Mouse (Mus musculus): ENCODE measurements around the gene Olfr70. TPM values are rescaled to one million over a fixed set of nuclear protein-coding genes. Genes with fewer than 3 reads are reported as not detected.

The Olfr70 gene
- polyA plus RNA-seq, 1 experiment from 2014 or later: not detected

Other genes starting within 250 kb of the Olfr70 start
- 2.0 and 3.8 TPM in 2 replicates for gene Cd72, start 246.2 kb downstream of the Olfr70 start, polyA plus RNA-seq (2016; fragmentation: Nextera tagmentation; extraction: Ambion mirVana)
- gene Sit1, start 217.1 kb downstream of the Olfr70 start, polyA plus RNA-seq (2016; fragmentation: Nextera tagmentation; extraction: Ambion mirVana): not detected in 2 replicates
- gene Ccdc107, start 207.9 kb downstream of the Olfr70 start, polyA plus RNA-seq (2016; fragmentation: Nextera tagmentation; extraction: Ambion mirVana): 50.8 and 51.4 TPM in 2 replicates
- gene Arhgef39, start 201.1 kb downstream of the Olfr70 start, polyA plus RNA-seq (2016; fragmentation: Nextera tagmentation; extraction: Ambion mirVana): 22.6 and 26.8 TPM in 2 replicates
- 1.3 and 1.5 TPM in 2 replicates for gene Car9, start 193.8 kb downstream of the Olfr70 start, polyA plus RNA-seq (2016; fragmentation: Nextera tagmentation; extraction: Ambion mirVana)
- gene Tpm2, start 177.0 kb downstream of the Olfr70 start, polyA plus RNA-seq (2016; fragmentation: Nextera tagmentation; extraction: Ambion mirVana): 59.3 and 105 TPM in 2 replicates
- 60.2 and 65.7 TPM in 2 replicates for gene Creb3, start 138.5 kb downstream of the Olfr70 start, polyA plus RNA-seq (2016; fragmentation: Nextera tagmentation; extraction: Ambion mirVana)
- gene Tln1, start 138.1 kb downstream of the Olfr70 start, polyA plus RNA-seq (2016; fragmentation: Nextera tagmentation; extraction: Ambion mirVana): 70.5 and 71.7 TPM in 2 replicates
- 40.6 and 43.3 TPM in 2 replicates for gene Rgp1, start 122.1 kb downstream of the Olfr70 start, polyA plus RNA-seq (2016; fragmentation: Nextera tagmentation; extraction: Ambion mirVana)
- gene Gba2, start 121.9 kb downstream of the Olfr70 start, polyA plus RNA-seq (2016; fragmentation: Nextera tagmentation; extraction: Ambion mirVana): 46.5 and 48.7 TPM in 2 replicates
- gene Msmp, start 116.3 kb downstream of the Olfr70 start, polyA plus RNA-seq (2016; fragmentation: Nextera tagmentation; extraction: Ambion mirVana): 2.4 and 4.0 TPM in 2 replicates
- gene Npr2, start 68.9 kb downstream of the Olfr70 start, polyA plus RNA-seq (2016; fragmentation: Nextera tagmentation; extraction: Ambion mirVana): 30.7 and 31.8 TPM in 2 replicates
- 7.1 and 7.2 TPM in 2 replicates for gene Spag8, start 47.2 kb downstream of the Olfr70 start, polyA plus RNA-seq (2016; fragmentation: Nextera tagmentation; extraction: Ambion mirVana)
- gene Hint2, start 44.3 kb downstream of the Olfr70 start, polyA plus RNA-seq (2016; fragmentation: Nextera tagmentation; extraction: Ambion mirVana): 72.7 and 78.3 TPM in 2 replicates
- gene Tmem8b, start 31.8 kb downstream of the Olfr70 start, polyA plus RNA-seq (2016; fragmentation: Nextera tagmentation; extraction: Ambion mirVana): 13.7 and 14.4 TPM in 2 replicates
- 3.1 and 3.8 TPM in 2 replicates for gene Fam221b, start 31.7 kb downstream of the Olfr70 start, polyA plus RNA-seq (2016; fragmentation: Nextera tagmentation; extraction: Ambion mirVana)
- not detected in 2 replicates for gene Olfr71, start 9.4 kb upstream of the Olfr70 start, polyA plus RNA-seq (2016; fragmentation: Nextera tagmentation; extraction: Ambion mirVana)
- 0.21 and 0.28 TPM in 2 replicates for gene Hrct1, start 26.4 kb upstream of the Olfr70 start, polyA plus RNA-seq (2016; fragmentation: Nextera tagmentation; extraction: Ambion mirVana)
- 0.05 and 0.13 TPM in 2 replicates for gene Spaar, start 29.2 kb upstream of the Olfr70 start, polyA plus RNA-seq (2016; fragmentation: Nextera tagmentation; extraction: Ambion mirVana)
- not detected in 2 replicates for gene Olfr159, start 70.2 kb upstream of the Olfr70 start, polyA plus RNA-seq (2016; fragmentation: Nextera tagmentation; extraction: Ambion mirVana)
- gene Olfr156, start 123.1 kb upstream of the Olfr70 start, polyA plus RNA-seq (2016; fragmentation: Nextera tagmentation; extraction: Ambion mirVana): not detected in 2 replicates
- not detected in 2 replicates for gene Olfr157, start 139.4 kb upstream of the Olfr70 start, polyA plus RNA-seq (2016; fragmentation: Nextera tagmentation; extraction: Ambion mirVana)
- not detected in 2 replicates for gene Olfr155, start 150.8 kb upstream of the Olfr70 start, polyA plus RNA-seq (2016; fragmentation: Nextera tagmentation; extraction: Ambion mirVana)
- gene Reck, start 174.7 kb upstream of the Olfr70 start, polyA plus RNA-seq (2016; fragmentation: Nextera tagmentation; extraction: Ambion mirVana): 20.1 and 21.9 TPM in 2 replicates

All from hindbrain, embryonic 12.5 days (tissue).